9 mouse cellular contexts compared by ENCODE assay signal in genomic region chr10:45003344-45003681, GRCm38 (mm10).
DNase-seq lines count a peak whose midpoint lies in the region; ATAC-seq lines count a peak whose summit lies in the region.
"Had no signal": no experiment of that assay in that cellular context is flagged by ENCODE, and none has a peak within 500 bp of the region (broad histone marks: within the 10 kb centered on the region; RNA-seq: fewer than 3 reads in every experiment).

No protein-coding gene starts in this region.

- no peak overlapping the region for H3K4me3 ChIP-seq in liver, embryonic 16.5 days (ENCODE audit: low read depth, low read length)

- no peaks in the 10 kb centered on the region for H3K9me3 ChIP-seq in liver, embryonic 16.5 days (replicated peaks; ENCODE audit: control insufficient read depth, low read length)

- no peaks in the 10 kb centered on the region for H3K27me3 ChIP-seq in liver, embryonic 16.5 days (ENCODE audit: control insufficient read depth, insufficient read depth, low read depth, low read length)

- peak overlapping the region; percentile 34 for H3K4me2 ChIP-seq in liver, embryonic 16.5 days (ENCODE audit: low read depth, low read length)

- no peak overlapping the region for H3K27ac ChIP-seq in liver, embryonic 16.5 days (ENCODE audit: low read length)

- H3K9ac ChIP-seq in liver, embryonic 16.5 days (ENCODE audit: low read depth, low read length) = 0 out of 2 replicates have a peak overlapping the region, but pooled peaks have one; percentile 20

- peaks cover 19% of the 10 kb centered on the region for H3K4me1 ChIP-seq in liver, embryonic 16.5 days (ENCODE audit: control insufficient read depth, low read depth, low read length)

- WGBS in liver, embryonic 16.5 days (ENCODE audit: insufficient replicate concordance) = 71% methylated on average over 2 of the region's 2 CpGs

- DNase-seq in kidney, postnatal 10 days = peak; percentile 31
- no peak for DNase-seq in kidney, postnatal 36 days
- DNase-seq in B cell, adult 2 months = peak; percentile 2 to 8
- DNase-seq in layer of hippocampus, adult 11-12 months (ENCODE audit: low spot score) = no peak
- DNase-seq in embryo, embryonic 9.5 days (ENCODE audit: extremely low spot score) = no peak
- DNase-seq in natural killer cell, adult 2 months (ENCODE audit: low spot score in 2 of 2) = no peak
- DNase-seq: gastrocnemius, postnatal 10 days had no signal

- ATAC-seq in activated CD4-positive, CD25-positive, alpha-beta regulatory T cell, adult 4 months = peak; percentile 24
- no peak for ATAC-seq in liver, embryonic 16.5 days (ENCODE audit: low read depth)

- H3K36me3 ChIP-seq in liver, embryonic 16.5 days (ENCODE audit: control insufficient read depth, insufficient read depth) = no peaks in the 10 kb centered on the region

Comparison
In these comparisons a context has a peak if more than half of its experiments do, and no peak if none do; other contexts are left out.
1. DNase-seq: peak in kidney, postnatal 10 days (single experiment) and B cell, adult 2 months (2 of 2); none in kidney, postnatal 36 days (0 of 2), layer of hippocampus, adult 11-12 months (single experiment), embryo, embryonic 9.5 days (single experiment) and natural killer cell, adult 2 months (0 of 2).